Mouse (Mus musculus): ENCODE measurements around the gene Cd244a.

The Cd244a gene

GRCm38 (mm10) chr1:171558898-171559297 is at the start of gene Cd244a:
Gene Cd244a (plus strand): TSS chr1:171559193.
- no peak for DNase-seq (ENCODE audit: low spot score)

DNA sequence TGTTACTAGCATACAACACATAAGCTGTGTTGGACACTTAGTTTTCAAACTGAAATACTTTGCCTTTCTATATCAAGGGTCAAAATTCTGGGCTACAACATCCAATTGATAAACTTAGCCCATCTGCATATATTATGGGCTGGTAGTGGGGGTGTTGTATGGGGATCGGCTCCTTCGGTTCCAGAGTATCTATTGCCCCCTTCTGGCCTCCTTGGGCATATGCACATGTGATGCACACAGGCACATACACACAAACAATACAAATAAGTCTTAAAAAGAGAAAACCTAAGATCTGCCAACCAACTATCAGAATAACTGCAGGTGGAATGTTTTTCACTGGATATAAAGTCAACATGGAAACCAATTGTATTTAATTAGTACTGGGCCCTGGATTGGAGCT is 45.8 kb upstream of the Cd244a start:
- DNase-seq (ENCODE audit: low spot score): no peak

DNA sequence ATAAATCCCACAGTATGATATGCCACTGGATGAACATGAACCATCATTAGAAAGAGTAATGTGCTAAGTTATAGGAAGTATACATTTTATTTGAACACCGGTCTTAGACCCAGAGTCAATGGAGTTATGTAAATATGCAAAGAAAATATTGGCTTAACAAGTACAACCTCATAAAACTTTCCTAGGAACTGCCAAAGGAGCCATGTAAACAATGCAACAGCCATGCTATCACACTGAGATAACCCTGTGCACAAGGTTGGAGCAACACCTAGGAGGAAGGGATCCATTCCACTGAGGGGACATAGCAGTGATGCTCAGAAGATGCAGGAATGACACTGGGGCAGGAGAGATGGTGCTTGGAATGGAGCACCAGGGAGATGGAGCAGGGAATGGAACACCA is 45.2 kb upstream of the Cd244a start:
- no peak for DNase-seq (ENCODE audit: low spot score)

DNA sequence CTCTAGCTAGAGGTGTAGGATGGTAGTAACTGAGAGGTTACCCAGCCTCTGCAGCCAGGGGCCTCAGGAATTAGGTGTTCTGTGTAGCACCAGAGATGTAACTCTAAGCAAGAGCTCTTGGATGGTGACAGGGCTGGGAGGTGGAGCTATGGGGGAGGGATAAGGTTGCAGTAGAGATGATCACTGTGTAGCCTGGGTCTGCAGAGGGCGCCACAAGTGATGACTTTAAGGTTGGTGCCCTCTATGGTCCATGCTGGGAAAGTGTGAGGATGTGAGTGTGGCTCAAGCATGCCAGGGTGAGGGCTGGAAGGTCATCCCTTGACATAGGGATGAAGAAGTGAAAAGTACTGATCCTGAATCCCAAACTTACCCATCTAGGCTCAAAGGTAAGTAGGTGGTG is 44.0 kb upstream of the Cd244a start:
- no peak for DNase-seq (ENCODE audit: low spot score)

DNA sequence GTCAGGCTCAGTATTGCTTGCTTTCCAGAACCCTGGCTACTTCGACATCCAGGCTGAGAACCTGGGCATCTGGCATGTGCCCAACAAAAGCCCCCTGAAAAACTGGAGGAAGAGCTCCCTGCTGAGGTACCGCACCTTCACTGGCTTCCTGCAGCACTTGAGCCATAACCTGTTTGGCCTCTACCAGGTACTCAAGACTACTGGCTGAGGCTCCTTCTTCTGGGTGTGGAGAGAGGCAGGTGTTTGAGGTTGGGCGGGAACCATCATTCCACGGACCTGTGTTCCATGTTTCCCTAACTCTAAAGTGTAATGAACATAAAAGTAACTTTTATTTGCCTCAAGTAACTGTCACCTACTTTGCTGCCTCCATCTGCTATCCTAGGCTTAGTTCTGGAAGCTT is 43.4 kb upstream of the Cd244a start:
- DNase-seq (ENCODE audit: low spot score): no peak

- DNase-seq (ENCODE audit: low spot score): no peak
Measured at GRCm38 (mm10) chr1:171531367-171531766, 27.6 kb upstream of the Cd244a start.

DNA sequence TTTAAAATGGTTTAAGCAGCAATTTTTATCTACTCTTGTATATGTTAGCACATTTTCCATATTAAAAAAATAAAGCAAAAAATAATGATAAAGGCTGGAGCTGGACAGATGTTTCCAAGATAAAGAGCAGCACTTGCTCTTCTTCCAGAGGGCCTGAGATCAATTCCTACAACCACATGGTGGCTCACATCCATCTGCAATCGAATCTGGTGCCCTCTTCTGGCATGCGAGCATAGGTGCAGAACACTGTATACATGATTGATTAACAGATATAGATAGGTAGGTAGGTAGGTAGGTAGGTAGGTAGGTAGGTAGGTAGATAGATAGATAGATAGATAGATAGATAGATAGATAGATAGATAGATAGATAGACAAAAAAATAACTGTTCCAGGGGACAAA is 26.2 kb upstream of the Cd244a start:
- no peak for DNase-seq (ENCODE audit: low spot score)

GRCm38 (mm10) chr1:171534557-171534956 is 24.4 kb upstream of the Cd244a start:
- no peak for DNase-seq (ENCODE audit: low spot score)

GRCm38 (mm10) chr1:171535194-171535593 is 23.8 kb upstream of the Cd244a start, which contains the start of gene Itln1:
Gene Itln1 (minus strand): TSS chr1:171535294.
- no peak for DNase-seq (ENCODE audit: low spot score)

GRCm38 (mm10) chr1:171540694-171541093 is 18.3 kb upstream of the Cd244a start:
- DNase-seq (ENCODE audit: low spot score): no peak

DNA sequence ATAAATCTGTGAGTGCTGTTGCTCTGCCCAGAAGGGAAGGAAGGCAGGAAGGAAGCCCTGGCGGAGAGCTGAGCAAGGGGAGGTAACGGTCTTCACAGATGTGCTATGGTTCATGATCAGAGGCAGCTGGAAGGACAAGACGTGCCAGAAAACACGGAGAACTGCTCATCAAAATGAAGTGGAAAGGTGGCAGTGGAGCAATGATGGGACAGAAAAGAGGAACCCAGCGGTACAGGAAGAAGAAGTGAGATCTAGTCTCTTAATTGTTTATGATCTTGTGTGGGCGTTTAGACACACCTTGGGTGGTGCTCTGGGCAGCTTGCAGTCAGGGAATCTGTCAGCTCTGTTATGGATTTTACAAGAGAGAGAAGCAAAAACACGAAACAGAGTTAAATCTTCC is 7.7 kb upstream of the Cd244a start:
- no peak for DNase-seq (ENCODE audit: low spot score)

DNA sequence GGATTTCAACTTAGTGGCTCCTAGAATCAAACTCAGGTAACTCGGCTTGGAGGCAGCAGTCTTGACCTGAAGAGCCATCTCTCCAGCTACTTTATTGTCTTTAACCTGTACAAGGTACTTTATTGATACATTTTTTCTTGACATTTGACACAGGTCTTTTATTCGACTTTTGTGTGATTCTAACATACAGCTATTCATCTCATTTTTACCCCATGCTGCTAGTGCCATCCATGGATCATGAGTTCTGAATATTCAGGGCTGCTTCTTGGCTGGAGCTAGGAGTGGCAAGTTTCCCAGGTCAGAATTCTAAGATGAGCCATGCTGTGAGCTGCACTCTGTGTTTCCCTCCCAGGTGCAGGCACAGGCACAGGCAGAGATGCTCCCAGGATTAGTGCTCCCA is 6.8 kb upstream of the Cd244a start:
- DNase-seq (ENCODE audit: low spot score): no peak

DNA sequence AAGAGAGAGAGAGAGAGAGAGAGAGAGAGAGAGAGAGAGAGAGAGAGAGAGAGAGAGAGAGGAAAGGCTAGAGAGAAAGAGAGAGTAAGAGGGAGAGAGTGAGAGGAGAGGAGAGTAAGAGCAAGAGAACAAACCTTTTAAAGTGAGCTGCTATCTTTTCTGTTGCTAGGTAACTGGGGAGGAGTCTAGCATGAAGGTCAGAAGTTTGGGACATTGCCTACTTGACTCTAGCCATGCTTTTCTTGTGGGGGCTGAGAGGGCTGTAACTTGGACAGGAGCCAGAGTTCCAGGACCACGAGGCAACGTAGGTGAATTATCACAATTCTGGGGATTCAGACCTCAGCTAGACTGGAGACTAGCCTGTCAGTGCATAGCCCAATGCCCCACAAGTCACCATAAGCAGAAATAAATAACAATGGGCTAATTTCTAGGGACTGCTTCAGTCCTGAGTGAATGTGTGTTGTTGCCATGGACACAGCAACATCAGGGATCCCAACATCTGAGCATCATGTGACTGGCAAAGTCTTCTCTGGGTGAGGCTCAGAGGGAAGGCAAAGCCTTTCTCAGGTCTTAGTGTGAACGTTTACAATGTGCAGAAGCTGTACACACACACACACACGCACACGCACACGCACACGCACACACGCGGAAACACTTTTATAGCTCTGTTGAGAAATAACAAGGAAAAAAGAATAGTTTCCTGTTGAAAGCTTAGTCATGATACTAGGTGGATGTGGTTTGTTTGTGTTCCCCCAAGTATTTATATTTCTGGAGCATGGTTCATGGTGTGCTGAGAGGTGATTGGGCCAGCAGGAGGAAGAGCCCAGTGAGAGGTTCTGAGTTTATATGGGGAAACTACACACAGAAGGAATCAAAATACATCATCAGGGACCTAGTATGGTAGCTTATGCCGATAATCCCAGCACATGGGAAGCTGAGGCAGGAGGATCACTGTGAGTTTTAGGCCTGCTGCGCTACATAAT is 5.3 kb upstream of the Cd244a start:
- DNase-seq (ENCODE audit: low spot score): no peak

GRCm38 (mm10) chr1:171556366-171556765 is 2.6 kb upstream of the Cd244a start:
- DNase-seq (ENCODE audit: low spot score): no peak

- DNase-seq (ENCODE audit: low spot score): no peak
Measured at GRCm38 (mm10) chr1:171558407-171558806, 586 bp upstream of the Cd244a start.

- DNase-seq (ENCODE audit: low spot score): no peak
Measured at GRCm38 (mm10) chr1:171560262-171560661, 1.3 kb downstream of the Cd244a start.

DNA sequence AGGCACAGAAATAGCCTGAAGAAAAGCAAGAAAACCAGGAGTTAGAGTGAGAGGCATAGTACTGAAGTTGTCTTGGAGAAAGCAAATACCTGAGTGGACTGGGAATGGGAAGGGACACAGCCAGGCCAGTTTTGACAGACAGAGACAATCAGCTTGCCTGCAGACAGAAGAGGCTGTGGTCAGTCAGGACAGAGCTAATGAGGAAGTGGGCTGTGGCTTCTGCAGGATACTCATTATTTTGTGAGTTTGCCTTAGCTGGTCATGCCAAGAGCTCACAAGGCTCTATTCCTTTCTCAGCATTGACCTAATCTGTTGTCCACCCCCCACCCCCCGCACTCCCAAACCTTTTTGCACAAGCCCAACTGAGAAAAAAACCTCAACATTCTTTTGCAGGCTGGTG is 2.2 kb downstream of the Cd244a start:
- DNase-seq (ENCODE audit: low spot score): no peak

GRCm38 (mm10) chr1:171561639-171562225 is 2.7 kb downstream of the Cd244a start:
- no peak for DNase-seq (ENCODE audit: low spot score)

GRCm38 (mm10) chr1:171563042-171563441 is 4.0 kb downstream of the Cd244a start:
- DNase-seq (ENCODE audit: low spot score): no peak

GRCm38 (mm10) chr1:171564247-171564646 is 5.3 kb downstream of the Cd244a start:
- no peak for DNase-seq (ENCODE audit: low spot score)

GRCm38 (mm10) chr1:171565888-171566287 is 6.9 kb downstream of the Cd244a start:
- DNase-seq (ENCODE audit: low spot score): no peak

DNA sequence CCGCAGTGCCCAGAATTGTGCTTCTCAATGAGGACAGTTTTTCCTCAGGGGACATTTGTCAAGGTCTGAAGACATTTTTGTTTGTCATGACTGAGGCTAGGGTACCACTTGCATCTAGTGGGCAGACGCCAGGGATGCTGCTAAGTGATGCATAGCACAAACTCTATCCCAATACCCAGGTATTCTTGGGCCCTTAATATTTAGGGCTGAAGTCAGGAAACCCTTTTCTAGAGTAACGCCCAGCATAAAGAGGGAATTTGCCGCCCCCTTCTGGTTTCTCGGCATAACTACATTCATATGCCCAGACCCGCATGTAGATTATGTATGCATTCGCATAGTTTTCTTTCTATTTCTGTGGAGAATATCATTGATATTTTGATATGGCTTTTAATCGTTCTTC is 7.8 kb downstream of the Cd244a start:
- no peak for DNase-seq (ENCODE audit: low spot score)

DNA sequence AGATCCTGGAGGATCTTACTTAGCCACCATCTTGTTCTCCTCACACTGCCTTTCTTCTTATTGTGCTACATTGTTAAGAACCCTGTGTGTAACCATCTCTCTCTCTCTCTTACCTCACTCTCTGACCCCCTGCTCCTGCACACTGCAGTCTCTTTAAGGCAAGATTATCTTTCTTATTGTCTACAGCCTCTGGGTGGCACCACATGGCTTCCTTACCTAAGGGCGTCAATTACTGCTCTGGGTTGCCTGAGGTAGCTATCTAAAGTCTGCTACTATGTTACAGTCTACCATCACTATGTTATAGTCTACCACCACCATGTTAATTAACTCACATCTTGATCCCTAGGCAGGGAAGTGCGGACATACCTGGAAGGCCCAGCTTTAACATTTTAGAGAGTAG is 9.4 kb downstream of the Cd244a start:
- no peak for DNase-seq (ENCODE audit: low spot score)
